Mouse (Mus musculus) CD8-positive naive resting alpha-beta T cell, adult 2 months (primary cell): ENCODE measurements at regions not wholly inside any gene's neighbourhood (a gene's known extent, or its start where the extent isn't known, plus 50 kb on each side); places are given as distances from the start of the nearest gene placed in this dataset.

Source experiments
- DNase-seq, 2 experiments: peaks; one replicate each; pipeline ENCODE4 v3.0.0; 2022; ENCODE audit warnings: low read depth in 2 of 2, low spot score in 2 of 2

DNA sequence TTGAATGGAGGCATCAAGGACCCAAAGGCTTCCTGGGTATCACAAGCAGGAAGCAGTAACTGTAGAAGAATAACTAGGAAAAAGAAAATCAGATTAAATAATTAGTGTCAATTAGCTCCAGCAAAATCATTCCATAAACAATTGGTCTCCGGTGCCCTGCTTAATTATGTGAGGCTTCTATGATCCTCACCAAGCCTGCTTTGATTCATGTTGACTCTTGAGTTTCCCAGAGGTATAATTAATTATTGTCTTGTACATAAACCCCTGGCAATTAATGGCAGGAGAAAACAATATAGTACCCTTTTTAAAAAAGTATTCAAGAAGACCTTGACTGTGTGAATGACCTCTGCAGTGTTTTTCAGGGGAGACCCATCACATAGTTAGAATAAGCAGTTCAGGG is 61.5 kb upstream of the Sp8 start:
- DNase-seq, result no peak

DNA sequence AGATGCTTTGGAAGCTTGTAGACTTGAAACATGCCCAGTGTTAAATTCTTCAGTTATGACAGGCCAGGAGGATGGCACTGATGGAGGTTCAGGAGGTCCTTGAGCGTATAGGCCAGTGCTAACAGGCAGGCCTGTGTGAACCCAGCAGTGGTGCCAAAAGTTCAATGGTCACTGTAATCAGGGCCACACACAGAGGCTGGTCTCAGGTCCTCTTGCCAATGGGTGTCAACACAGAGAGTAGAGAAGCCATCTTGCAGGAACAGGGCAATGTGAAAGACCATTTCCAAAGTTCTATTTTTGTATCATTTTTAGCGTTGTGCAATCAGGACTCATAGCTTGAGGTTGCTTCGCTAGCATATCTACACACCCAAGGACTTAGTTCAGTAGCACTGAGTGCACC is 64.2 kb upstream of the Sp8 start:
- DNase-seq, result no peak

DNA sequence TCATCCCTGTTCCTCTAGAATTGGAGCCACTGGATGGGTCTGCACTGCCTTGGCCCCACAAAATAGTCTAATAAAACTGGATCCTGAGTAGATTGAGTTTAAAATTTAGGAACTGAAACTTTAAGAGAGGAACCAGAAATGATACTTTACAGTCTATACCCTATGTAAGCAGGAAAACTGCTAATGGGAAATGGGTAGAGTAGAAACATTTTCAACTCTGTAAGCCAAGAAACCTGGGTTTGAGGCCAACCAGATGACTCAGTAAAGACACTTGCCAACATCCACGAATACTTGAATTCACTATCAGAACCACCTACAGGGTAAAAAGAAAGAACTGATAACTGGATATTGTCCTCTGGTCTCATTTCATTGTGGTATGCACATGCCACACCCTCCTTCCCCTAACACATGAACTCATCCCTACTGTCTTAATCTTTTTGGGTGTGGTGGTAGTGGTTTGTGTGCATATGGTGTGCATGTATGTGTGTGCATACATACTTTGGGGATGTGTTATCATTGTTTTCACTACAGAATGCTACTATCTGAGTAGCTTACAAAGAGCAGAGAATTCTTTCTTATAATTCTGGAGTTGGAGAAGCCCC is 70.6 kb upstream of the Sp8 start:
- no peak for DNase-seq

DNA sequence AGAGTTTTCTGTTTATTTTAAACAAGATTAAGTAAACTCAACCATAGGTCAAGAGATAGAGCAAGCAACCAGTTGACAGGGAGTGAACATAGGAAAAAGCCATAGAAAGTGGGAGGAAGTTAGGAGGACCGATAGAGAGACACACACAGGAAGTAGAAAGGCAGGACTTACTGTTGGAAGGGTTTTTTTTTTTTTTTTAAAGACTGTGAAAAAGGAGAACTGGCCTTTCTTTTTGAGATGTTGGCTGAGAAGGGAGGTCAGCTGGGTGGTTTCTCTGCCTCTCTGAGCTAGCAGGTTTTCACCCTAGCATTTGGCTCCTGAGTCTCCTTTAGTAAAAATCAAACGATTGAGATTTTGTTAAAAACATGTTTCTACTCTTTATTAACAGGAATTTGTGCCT is 73.3 kb upstream of the Sp8 start:
- DNase-seq, result no peak

DNA sequence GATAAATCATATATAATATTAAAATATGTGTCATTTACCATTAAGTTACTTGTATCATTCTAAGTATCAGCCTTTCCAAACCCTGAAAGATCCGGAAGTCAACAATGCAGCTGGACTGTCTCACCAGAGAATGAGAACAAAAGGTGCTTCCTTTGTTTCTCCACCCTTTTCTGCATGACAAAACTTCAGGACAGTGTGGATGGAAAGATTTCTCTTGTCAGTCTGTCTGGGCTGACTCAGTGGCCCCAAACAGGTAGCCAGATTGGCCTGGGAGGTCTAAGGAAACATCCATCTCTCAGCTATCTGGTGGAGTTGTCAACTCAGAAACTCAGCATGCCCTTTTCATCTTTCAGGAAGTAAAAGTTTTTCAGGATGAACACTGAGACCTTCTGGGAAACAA is 79.7 kb upstream of the Sp8 start:
- DNase-seq, result no peak

DNA sequence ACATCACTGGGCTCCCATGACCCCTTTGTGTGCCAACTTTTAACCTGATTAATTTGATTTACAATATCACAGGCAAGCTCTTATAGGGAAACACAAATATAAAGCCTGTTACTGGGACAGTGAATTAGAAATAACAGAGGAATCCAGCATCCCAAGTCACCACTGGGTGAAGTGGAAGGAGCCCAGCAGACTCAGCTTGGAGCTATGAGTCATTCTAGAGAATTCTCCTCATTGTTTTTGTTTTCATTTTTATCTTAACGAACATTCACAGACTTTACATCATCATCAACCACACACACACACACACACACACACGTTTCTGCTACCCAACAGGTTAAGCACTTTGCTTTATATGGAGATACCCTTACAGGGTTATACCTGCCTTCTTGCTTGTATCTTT is 92.1 kb upstream of the Sp8 start:
- DNase-seq, result no peak

DNA sequence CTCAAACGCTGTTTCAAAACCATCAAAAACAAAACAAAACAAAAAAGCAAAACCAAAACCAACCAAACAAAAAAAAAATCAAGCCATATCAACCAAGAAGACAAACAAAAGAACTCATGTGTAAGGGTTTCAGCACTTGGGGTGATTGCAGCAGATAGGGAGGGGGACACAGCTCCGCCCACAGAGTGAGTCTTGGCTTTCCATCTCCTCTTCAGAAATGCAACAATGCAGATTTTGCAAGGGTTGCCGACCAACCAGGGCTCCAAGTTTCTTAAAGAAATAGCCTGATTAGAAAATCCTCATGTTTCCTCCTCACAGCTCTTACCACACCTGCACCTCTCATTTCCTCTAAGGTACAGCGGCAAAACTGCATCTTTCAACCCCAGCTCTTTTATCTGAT is 107.0 kb upstream of the Sp8 start:
- no peak for DNase-seq

DNA sequence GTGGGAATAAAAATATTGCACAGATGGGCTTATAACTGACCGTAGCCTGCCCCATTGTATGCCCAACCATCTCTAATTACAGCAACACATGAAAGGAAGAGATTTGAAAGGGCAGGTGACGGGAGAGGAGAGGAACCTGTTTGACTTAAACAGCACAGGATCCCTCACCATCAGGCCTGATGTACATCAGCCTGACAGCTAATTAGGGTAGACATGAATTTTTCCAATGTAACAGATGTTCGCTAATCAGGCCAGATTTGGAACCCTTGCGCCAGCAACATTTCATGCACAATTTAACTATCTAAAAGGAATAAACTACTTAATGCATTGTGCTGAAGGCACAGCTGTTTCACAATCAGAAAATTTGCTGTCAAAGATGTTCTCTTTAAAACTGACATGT is 120.2 kb upstream of the Sp8 start:
- DNase-seq, result no peak

DNA sequence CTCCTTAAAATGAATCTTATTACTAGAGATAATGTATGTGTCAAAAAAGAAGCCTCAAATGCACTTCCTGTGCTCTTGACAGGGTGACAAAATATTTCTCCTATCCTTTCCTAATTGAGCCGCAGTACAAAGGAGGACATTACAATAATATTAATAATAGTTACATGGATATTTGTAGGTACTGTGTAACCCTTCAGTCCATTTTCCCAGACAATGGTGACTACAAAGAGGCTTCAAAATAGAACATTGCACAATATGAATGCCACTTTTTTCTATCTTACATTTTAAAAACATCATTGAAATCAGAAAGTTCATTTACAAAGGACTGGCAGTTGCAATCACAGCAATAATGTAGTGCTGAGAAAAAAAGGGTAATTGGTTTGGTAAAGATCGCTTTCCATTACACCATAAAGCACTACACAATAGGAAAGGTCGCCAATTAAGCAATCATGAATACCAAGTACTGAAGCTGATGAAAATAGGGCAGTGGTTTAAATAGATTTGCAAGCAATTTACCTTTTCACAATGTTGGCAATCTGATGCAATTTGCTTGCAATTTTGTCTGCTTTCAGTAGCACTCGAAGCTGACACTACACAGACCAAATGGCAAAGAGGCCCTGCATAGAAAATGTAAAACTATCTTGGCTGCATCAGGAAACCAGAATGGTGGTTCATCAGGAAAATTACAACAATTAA is 126.1 kb upstream of the Sp8 start:
- no peak for DNase-seq

DNA sequence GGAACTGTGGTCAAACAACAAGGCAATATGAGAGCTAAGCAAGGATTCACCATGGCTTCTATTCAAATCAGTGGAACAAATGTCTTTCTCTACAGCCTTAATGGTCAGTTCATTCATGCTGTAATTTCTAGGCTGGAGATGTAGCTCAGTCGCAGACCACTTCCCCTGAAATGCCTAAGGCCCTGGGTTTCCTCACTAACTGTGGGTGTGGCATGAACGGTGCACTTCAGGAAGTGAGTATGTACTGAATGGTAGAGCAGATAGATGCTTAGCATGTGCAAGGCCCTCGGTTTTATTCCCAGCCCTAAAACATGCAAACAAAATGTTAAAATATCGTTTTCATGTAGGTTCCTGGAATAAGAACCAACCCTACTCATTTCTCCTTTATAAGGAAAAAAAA is 129.3 kb upstream of the Sp8 start:
- DNase-seq, result no peak

DNA sequence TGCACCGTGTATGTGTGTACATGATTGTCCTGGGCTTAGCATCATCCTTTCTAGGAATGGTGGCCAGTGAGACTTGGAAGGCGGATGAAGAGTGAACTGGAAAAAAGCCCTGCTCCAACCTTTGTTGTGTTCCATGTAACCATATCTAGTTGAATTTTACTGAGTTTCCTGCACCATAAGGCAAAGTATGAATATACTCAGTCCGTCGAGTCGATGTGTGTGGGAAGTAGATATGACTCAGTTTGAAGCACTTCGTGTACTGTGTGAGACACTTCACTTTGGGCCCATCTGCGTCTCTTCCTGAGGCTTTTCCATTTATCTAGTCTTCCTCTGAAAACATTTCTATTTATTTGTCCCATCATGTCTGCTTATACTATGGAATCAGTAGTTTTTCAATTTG is 139.5 kb upstream of the Sp8 start:
- DNase-seq, result no peak

DNA sequence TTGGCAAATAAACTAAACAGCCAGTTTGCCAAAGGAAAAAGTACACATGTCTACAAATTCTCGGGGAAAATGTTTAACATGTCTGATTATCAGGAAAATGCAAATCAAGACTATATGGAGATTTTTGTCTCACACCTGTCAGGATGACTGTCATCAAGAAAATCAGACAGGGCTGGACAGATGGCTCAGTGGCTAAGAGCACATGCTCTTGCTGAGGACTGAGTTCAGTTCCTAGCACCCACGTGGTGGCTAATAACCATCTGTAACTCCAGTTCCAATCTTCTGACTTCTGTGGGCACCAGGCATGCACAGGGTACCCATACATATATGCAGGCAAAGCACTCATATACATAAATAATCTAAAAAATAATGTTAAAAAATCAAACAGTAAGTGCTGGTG is 141.3 kb upstream of the Sp8 start:
- DNase-seq, result no peak

DNA sequence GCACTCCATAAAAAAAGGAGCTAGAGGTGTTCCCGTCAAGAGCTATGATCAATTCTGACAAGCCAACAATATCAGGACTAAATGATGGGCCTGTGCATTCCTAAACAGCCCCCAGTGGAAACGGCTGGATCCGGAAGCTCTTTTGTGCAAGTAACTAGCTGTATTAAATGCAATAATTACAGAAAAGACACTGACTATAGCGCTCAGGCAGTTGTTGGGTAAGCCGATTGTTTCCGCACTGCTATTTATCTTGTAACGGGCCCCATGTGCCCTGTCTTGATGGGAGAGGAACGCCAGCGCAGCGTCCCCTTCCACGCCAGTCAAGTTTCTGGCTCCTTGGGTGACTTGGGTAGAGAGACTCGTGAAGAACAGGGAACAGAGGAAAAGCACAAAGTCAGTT is 142.4 kb upstream of the Sp8 start:
- no peak for DNase-seq

DNA sequence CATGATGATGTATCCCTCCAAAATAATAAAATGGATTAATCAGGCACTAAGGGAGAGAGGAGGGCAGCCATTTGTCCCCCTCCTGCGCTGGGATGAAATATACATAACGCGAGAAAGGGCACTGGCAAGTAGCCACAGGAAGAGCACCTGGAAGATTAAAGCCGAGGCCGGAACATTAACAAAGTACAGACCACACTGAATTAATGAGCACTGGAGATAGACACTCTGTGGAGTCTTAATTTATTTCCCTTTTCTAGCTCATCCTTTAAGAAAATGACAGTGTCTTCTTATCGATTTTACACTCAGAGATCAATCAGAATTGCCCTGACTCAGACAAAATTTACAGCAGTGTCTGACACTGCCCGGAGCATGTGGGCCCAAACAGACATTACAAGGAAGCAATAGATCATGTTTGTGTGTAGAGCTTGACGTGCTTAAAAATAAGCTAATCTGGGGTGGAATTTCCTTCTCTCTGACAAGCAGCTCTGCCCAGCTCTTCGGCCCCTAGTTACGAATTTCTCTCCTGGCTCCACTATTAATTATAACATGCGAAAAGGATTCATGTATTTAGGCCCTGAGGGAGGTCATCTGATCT is 143.0 kb upstream of the Sp8 start:
- no peak for DNase-seq

DNA sequence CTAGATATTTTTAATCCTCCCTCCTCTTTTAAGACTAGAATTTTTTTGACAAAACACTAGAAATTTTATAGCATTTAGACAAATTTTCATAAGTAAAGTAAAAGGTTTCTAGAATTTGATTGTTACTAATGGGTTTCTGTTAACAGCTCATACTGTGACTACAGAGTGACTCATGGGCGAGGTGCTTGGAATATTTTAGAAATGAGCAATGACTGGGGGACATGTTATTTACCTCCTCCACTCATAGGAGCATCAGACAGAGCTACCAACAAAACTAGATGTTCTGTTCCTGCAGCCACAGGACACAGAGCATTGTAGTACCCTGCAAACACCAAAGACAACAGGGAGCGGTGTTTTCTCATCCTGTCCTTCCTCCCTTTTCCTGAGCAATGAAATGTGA is 144.3 kb upstream of the Sp8 start:
- no peak for DNase-seq

DNA sequence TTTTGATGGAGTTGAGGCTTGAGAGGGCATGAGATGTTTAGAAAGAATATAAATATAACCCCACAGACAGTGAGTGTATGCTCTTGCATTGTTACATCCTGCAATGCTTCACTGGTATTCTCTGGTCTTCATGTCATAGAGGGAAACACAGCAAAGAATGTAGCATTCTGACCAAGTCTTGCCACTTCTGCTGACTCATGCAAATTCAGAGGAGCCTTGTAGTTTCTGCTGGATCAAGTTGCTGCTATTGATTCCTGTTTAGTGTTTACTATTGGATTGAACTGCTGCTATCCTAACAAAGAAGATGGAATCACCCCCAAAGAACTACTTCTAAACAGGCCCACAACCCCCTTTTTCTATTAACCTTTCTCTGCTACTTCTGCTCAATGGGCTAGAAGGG is 148.0 kb upstream of the Sp8 start:
- no peak for DNase-seq

DNA sequence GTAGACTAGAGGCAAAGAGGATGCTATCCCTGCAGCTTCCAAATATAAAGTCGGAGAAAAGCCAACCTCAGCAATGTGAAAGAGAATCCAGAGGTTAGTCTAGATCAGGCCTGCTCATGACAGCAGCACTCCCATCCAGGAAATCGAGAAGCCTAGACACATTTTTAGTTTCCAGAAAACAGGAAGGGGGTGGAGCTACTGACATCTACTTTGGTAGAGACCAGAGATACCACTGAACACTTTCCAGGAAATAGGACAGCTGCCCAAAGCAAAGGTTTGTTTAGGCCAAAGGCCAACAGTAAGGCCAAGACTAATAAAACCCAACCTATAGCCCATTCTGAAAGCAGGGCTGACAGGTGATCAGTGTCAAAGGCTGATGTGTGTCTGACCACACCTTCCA is 151.4 kb upstream of the Sp8 start:
- no peak for DNase-seq

DNA sequence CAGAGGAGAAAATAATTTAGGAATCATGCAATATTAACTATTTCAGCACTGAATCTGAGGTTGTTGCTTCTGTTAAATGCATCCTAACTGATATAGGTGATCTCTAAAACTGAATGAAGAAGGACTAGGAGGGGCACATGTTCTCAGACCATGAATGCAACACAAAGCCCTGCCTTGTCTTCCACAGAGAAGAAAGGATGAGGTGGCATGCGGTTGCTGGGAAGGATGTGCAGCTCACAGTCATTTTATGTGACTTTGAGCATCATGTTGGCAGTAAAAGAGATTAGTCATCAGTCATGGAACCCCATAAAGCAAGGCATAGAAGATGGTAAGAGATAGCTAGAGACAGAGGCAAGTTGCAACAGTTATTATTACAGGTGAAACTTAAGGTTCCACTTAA is 163.2 kb upstream of the Sp8 start:
- no peak for DNase-seq

DNA sequence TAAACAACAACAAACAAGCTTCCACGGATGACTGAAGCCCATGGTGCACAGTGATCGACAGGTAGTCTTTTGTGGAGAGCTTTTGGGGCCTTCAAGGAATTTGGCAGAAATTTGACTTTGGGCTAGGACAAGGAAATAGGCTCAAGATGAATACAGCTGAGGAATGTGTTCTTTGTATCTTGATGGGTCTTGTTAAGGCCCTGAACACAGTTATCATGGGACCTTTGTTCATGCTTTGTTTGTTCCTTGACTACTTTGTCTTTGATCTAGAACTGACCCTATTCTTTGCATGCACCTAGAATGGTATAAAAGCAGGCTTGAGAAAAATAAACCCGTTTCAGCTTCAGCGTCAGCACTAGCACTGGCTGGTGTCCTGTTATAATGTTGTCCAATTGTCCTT is 168.1 kb upstream of the Sp8 start:
- no peak for DNase-seq

DNA sequence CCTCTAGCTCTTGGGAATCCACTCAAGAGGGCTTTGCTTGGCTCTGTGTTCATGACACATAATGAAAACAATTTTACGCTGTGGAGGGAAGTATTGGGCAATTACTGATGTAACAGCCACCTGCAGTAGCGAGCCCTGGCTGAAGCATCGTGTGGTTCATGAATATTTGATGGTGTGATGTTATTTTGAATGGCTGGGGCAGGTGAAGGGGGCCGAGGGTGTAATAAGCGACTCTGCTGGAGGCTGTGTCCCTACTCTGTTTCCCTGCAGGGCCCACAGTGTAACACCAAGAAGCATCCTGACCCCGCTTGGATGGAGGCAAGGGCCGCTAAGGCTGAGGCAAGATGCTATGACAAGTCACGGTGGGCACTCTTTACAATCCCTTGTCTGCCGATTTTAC is 184.6 kb upstream of the Sp8 start:
- no peak for DNase-seq

DNA sequence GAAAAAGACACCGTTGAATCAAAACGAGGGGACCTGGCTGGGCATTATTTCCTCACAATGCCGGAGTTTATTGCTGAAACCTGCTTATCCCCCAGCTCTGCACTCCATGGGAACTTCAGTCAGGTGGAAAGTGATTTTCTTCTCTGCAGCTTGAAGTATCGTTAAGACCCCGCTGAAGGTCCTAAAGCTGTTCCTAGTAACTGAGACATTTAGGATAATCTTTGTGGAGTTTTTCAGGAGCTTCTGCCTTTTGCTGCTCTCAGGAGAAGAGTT is 185.0 kb upstream of the Sp8 start:
- DNase-seq, result no peak

DNA sequence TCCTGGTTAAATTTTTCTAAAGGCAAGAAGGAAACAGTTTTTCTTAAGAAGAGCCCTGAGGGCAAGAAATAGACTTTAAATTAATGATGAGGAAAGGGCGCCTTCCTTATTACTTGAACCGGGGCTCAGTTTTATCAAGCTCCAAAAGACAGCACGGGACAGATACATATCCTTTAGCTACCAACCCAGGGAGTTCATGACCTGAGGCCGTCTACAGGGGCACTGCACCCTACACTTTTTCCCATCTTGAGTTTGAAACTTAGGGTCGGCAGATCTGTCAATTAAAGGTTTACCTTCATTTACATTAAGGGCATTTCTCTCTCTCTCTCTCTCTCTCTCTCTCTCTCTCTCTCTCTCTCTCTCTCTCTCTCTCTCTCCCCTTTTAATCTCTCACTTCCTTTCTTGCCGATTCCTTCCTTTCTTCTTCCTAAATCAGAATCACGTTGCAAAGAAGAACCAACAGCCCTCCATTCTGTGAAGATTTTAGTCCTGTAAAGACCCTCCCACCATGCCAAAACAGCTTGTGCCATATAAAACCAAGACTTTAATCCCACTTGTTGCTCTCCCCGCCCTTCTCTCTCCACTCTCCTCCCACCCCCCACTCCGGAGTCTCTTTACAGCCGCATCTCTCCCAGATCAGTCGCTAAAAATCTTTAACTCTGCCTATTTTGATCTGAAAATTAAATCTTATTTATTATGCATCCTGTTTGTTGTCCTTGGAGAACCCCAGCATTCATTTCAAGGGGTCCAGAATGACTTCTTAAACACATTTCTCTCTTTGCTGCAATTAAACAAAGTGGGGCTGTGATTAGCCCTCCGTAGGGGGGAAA is 185.5 kb upstream of the Sp8 start:
- no peak for DNase-seq
